25 mouse cellular contexts compared by ENCODE assay signal in the genomic region with DNA sequence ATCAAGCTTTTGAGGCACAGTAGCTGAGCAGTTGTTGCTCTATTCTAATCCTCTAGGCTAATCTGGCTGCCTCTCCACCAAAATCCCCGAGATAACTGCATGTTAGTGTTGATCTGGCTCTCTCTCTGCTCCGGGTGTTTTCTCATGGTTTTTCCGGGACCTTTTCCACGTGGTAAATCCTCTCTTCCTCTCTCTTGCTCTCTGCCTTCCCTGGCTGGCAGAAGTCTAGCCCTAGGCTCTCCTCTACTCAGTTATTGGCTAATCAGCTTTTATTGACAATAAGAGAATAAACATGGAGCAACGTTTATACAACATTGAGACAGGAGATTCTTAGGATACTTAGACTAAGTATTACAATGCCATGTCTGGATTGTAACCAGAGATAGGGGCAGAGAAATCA. TPM values are rescaled to one million over a fixed set of nuclear protein-coding genes. Genes with fewer than 3 reads are reported as not detected.
A peak's percentile ranks its signal among the peaks of the same experiment; 100 is the strongest.
DNase-seq lines count a peak whose midpoint lies in the region; ATAC-seq and TF ChIP-seq lines count a peak whose summit lies in the region.
"Had no signal": no experiment of that assay in that cellular context is flagged by ENCODE, and none has a peak within 500 bp of the region (broad histone marks: within the 10 kb centered on the region; RNA-seq: fewer than 3 reads in every experiment).

No protein-coding gene starts in this region.

- H3K4me3 ChIP-seq in liver, postnatal 0 days (ENCODE audit: low read depth, low read length): no peak overlapping the region
- no peak overlapping the region for H3K4me3 ChIP-seq in liver, embryonic 11.5 days (ENCODE audit: low read depth, low read length)
- H3K4me3 ChIP-seq in CH12.LX (replicated peaks in 1 of 3; ENCODE audit: low read depth in 2 of 3, low read length in 2 of 3, poor library complexity in 1 of 3): no peak overlapping the region
- no peak overlapping the region for H3K4me3 ChIP-seq in small intestine, adult 2 months (ENCODE audit: low read depth, low read length)
- H3K4me3 ChIP-seq in gastrocnemius, adult 2 months: no peak overlapping the region
- H3K4me3 ChIP-seq: embryonic facial prominence, embryonic 10.5 days; embryonic facial prominence, embryonic 12.5 days; forebrain, embryonic 13.5 days; forebrain, embryonic 15.5 days had no signal

- no peaks in the 10 kb centered on the region for H3K79me2 ChIP-seq in CH12.LX (replicated peaks; ENCODE audit: control insufficient read depth, extremely low read depth, insufficient read depth, poor library complexity, severe bottlenecking)

- H3K4me2 ChIP-seq in liver, postnatal 0 days (ENCODE audit: low read depth, low read length): 0 out of 2 replicates have a peak overlapping the region, but pooled peaks have one; percentile 7
- H3K4me2 ChIP-seq in liver, embryonic 11.5 days: no peak overlapping the region
- H3K4me2 ChIP-seq in CH12.LX (ENCODE audit: insufficient read depth, low read depth, poor library complexity, severe bottlenecking): peak overlapping the region; percentile 64
- H3K4me2 ChIP-seq: embryonic facial prominence, embryonic 12.5 days; forebrain, embryonic 13.5 days; forebrain, embryonic 15.5 days had no signal

- no peak for TF ChIP-seq POLR2A in CH12.LX (IDR thresholded peaks at IDR 0.05; ENCODE audit: low read depth, low read length)
- no peak for TF ChIP-seq POLR2A in small intestine, adult 2 months (IDR thresholded peaks at IDR 0.05; ENCODE audit: low read depth, low read length)

- H3K4me1 ChIP-seq in liver, postnatal 0 days (ENCODE audit: insufficient read depth): no peaks in the 10 kb centered on the region
- peaks cover 5% of the 10 kb centered on the region for H3K4me1 ChIP-seq in liver, embryonic 11.5 days (replicated peaks; ENCODE audit: control insufficient read depth, insufficient read depth, low read length)
- H3K4me1 ChIP-seq in CH12.LX (ENCODE audit: control insufficient read depth in 1 of 2, insufficient read depth in 2 of 2): peaks cover 10 to 40% of the 10 kb centered on the region in 2 experiments
- peaks cover 23% of the 10 kb centered on the region for H3K4me1 ChIP-seq in small intestine, adult 2 months (ENCODE audit: control insufficient read depth, insufficient read depth, insufficient read length, low read length)
- H3K4me1 ChIP-seq: embryonic facial prominence, embryonic 12.5 days; forebrain, embryonic 13.5 days; forebrain, embryonic 15.5 days had no signal

- no peak overlapping the region for H3K9ac ChIP-seq in liver, postnatal 0 days (replicated peaks)
- no peak overlapping the region for H3K9ac ChIP-seq in liver, embryonic 11.5 days (ENCODE audit: low read depth, low read length)
- peak overlapping the region; percentile 28 for H3K9ac ChIP-seq in CH12.LX (ENCODE audit: insufficient read depth, low read depth)
- H3K9ac ChIP-seq: embryonic facial prominence, embryonic 12.5 days; forebrain, embryonic 13.5 days; forebrain, embryonic 15.5 days; forebrain, postnatal 0 days had no signal

- TF ChIP-seq CTCF in liver, postnatal 0 days (IDR thresholded peaks at IDR 0.05; ENCODE audit: low read depth): no peak
- no peak for TF ChIP-seq CTCF in CH12.LX (conservative IDR thresholded peaks at IDR 0.05 in 1 of 2, IDR thresholded peaks at IDR 0.05 in 1 of 2; ENCODE audit: low read depth in 2 of 2, low read length in 2 of 2)
- TF ChIP-seq CTCF in small intestine, adult 2 months (IDR thresholded peaks at IDR 0.05; ENCODE audit: extremely low read depth, insufficient read length, insufficient replicate concordance, low read depth, low read length): no peak
- no peak for TF ChIP-seq CTCF in gastrocnemius, adult 2 months (IDR thresholded peaks at IDR 0.05)

- ATAC-seq in liver, postnatal 0 days: peak; percentile 31; the same call in 1 of the 2 replicates
- ATAC-seq in liver, embryonic 11.5 days (replicated peaks; ENCODE audit: low FRiP score): no peak
- ATAC-seq: activated CD4-positive, CD25-positive, alpha-beta regulatory T cell, adult 4 months; forebrain, embryonic 13.5 days; forebrain, embryonic 15.5 days; forebrain, postnatal 0 days; Patski had no signal

- TF ChIP-seq RAD21 in CH12.LX (IDR thresholded peaks at IDR 0.05; ENCODE audit: low read depth, low read length): no peak

- in situ Hi-C loops in CH12.LX (cut with MboI; ENCODE audit: low pct_ligation_motif_present, low pct_unique_long_range_greater_than_20kb, low sequenced_read_pairs): no loop called here

- no peak for DNase-seq in liver, postnatal 0 days
- DNase-seq in liver, embryonic 11.5 days (ENCODE audit: low spot score): no peak
- DNase-seq in CH12.LX (ENCODE audit: extremely low read depth) (no peak), adipocyte (ENCODE audit: low spot score) (peak; percentile 75)
- no peak for DNase-seq in cerebellum, adult 9-10 months
- DNase-seq in gastrocnemius, adult 2 months: no peak
- DNase-seq: adrenal gland, adult 2 months; adrenal gland, postnatal 10 days; adrenal gland, postnatal 25 days; cerebellum, adult 11 months; cerebellum, adult 18-20 months; cerebellum, adult 8-10 months; cerebellum, postnatal 10 days; cerebellum, postnatal 25 days; forebrain, postnatal 0 days had no signal

- no peaks in the 10 kb centered on the region for H3K36me3 ChIP-seq in liver, postnatal 0 days (replicated peaks; ENCODE audit: insufficient read depth, low read length)
- no peaks in the 10 kb centered on the region for H3K36me3 ChIP-seq in liver, embryonic 11.5 days (ENCODE audit: control insufficient read depth, insufficient read depth, low read length)
- no peaks in the 10 kb centered on the region for H3K36me3 ChIP-seq in CH12.LX (replicated peaks in 1 of 2; ENCODE audit: control insufficient read depth in 1 of 2, insufficient read depth in 1 of 2, low read length in 1 of 2)
- no peaks in the 10 kb centered on the region for H3K36me3 ChIP-seq in small intestine, adult 2 months (ENCODE audit: control insufficient read depth, insufficient read depth, low read length)
- H3K36me3 ChIP-seq: embryonic facial prominence, embryonic 10.5 days; embryonic facial prominence, embryonic 12.5 days; forebrain, embryonic 15.5 days; G1E had no signal

- no peak for TF ChIP-seq EP300 in liver, postnatal 0 days (IDR thresholded peaks at IDR 0.05; ENCODE audit: low read depth)
- TF ChIP-seq EP300 in CH12.LX (IDR thresholded peaks at IDR 0.05; ENCODE audit: low read length): no peak

- no peaks in the 10 kb centered on the region for H3K9me3 ChIP-seq in liver, postnatal 0 days (ENCODE audit: low read length)
- H3K9me3 ChIP-seq in liver, embryonic 11.5 days (ENCODE audit: control insufficient read depth, low read length): no peaks in the 10 kb centered on the region
- H3K9me3 ChIP-seq in CH12.LX (replicated peaks; ENCODE audit: low read length): no peaks in the 10 kb centered on the region
- H3K9me3 ChIP-seq: embryonic facial prominence, embryonic 10.5 days; embryonic facial prominence, embryonic 12.5 days; forebrain, embryonic 13.5 days; forebrain, embryonic 15.5 days; G1E had no signal

- no peak overlapping the region for H3K27ac ChIP-seq in liver, postnatal 0 days (ENCODE audit: low read depth)
- H3K27ac ChIP-seq in liver, embryonic 11.5 days (ENCODE audit: low read depth, low read length): no peak overlapping the region
- H3K27ac ChIP-seq in CH12.LX (ENCODE audit: insufficient read depth, low read depth): no peak overlapping the region; the same call in 1 of the 2 replicates
- peak overlapping the region; percentile 46 for H3K27ac ChIP-seq in small intestine, adult 2 months (ENCODE audit: insufficient read depth, low read depth, low read length)
- H3K27ac ChIP-seq in gastrocnemius, adult 2 months: no peak overlapping the region
- H3K27ac ChIP-seq: embryonic facial prominence, embryonic 10.5 days; embryonic facial prominence, embryonic 12.5 days; forebrain, embryonic 13.5 days; forebrain, embryonic 15.5 days had no signal

- H3K27me3 ChIP-seq in liver, postnatal 0 days (ENCODE audit: insufficient read depth, low read length): no peaks in the 10 kb centered on the region
- H3K27me3 ChIP-seq in liver, embryonic 11.5 days (replicated peaks; ENCODE audit: control insufficient read depth, insufficient read depth, low read length): no peaks in the 10 kb centered on the region
- H3K27me3 ChIP-seq in CH12.LX (replicated peaks): no peaks in the 10 kb centered on the region
- no peaks in the 10 kb centered on the region for H3K27me3 ChIP-seq in small intestine, adult 2 months (ENCODE audit: control insufficient read depth, insufficient read depth, low read length)
- H3K27me3 ChIP-seq: embryonic facial prominence, embryonic 12.5 days; forebrain, embryonic 13.5 days; forebrain, embryonic 15.5 days; Patski had no signal

- 46% methylated on average over 5 of the region's 5 CpGs for WGBS in liver, postnatal 0 days (ENCODE audit: insufficient replicate concordance)
- WGBS in liver, embryonic 11.5 days: 50% methylated on average over 5 of the region's 5 CpGs
- WGBS in small intestine, adult 2 months: 16% methylated on average over 5 of the region's 5 CpGs

- dilution Hi-C loops in CH12.LX (cut with MboI; ENCODE audit: extremely low pct_ligation_motif_present, extremely low pct_unique_long_range_greater_than_20kb, low sequenced_read_pairs): no loop called here

- intact Hi-C loops in gastrocnemius, adult 2 months (cut with DNase I): no loop called here

TF ChIP-seq in CH12.LX, 34 proteins besides CTCF, POLR2A, EP300 and RAD21 (continues in another document):
- TF ChIP-seq MAZ (IDR thresholded peaks at IDR 0.05; ENCODE audit: low read depth, low read length) (no peak), ELF1 (IDR thresholded peaks at IDR 0.05; ENCODE audit: low read depth, low read length) (no peak), SMC3 (IDR thresholded peaks at IDR 0.05; ENCODE audit: low read depth, low read length) (no peak), USF2 (conservative IDR thresholded peaks at IDR 0.05; ENCODE audit: low read depth, low read length) (no peak), MXI1 (IDR thresholded peaks at IDR 0.05; ENCODE audit: low read depth, low read length) (no peak), ZKSCAN1 (IDR thresholded peaks at IDR 0.05; ENCODE audit: borderline replicate concordance, low read depth, low read length) (no peak)

RNA-seq across cellular contexts. Expression of a gene that starts 42.9 kb away (rescaled TPM):
- polyA plus RNA-seq in liver, postnatal 0 days (2015; fragmentation: Nextera tagmentation; extraction: Ambion mirVana): not detected in 2 replicates
- polyA plus RNA-seq in liver, embryonic 11.5 days (2014; fragmentation: Nextera tagmentation; extraction: Ambion mirVana): not detected in 2 replicates
- not detected in 2 replicates for total RNA-seq in CH12.LX (2012; rRNA removed)
- not detected in 2 replicates for total RNA-seq in CH12.LX (2014; rRNA removed)
- polyA plus RNA-seq in CH12.LX (2012; ENCODE audit: insufficient read length, low read depth): not detected in 2 replicates
- polyA plus RNA-seq in small intestine, adult 2 months (2012; rRNA removed): 1.9 and 2.2 TPM in 2 replicates
- under 1 TPM; 0.38 to 0.56 TPM for total RNA-seq in gastrocnemius, adult 2 months (2021)
- polyA plus RNA-seq: activated CD4-positive, CD25-positive, alpha-beta regulatory T cell, adult 4 months; C2C12; embryonic facial prominence, embryonic 10.5 days; embryonic facial prominence, embryonic 12.5 days; forebrain, embryonic 11.5 days; forebrain, embryonic 13.5 days; G1E had no signal

RNA-seq across cellular contexts. Expression of a gene that starts 47.9 kb away (rescaled TPM):
- polyA plus RNA-seq in liver, postnatal 0 days (2015; fragmentation: Nextera tagmentation; extraction: Ambion mirVana): 0.59 and 0.67 TPM in 2 replicates
- polyA plus RNA-seq in liver, embryonic 11.5 days (2014; fragmentation: Nextera tagmentation; extraction: Ambion mirVana): 2.0 and 2.4 TPM in 2 replicates
- 26.0 and 28.6 TPM in 2 replicates for total RNA-seq in CH12.LX (2012; rRNA removed)
- 13.1 and 14.6 TPM in 2 replicates for total RNA-seq in CH12.LX (2014; rRNA removed)
- 46.9 and 52.1 TPM in 2 replicates for polyA plus RNA-seq in CH12.LX (2012; ENCODE audit: insufficient read length, low read depth)
- 110 and 185 TPM in 2 replicates for polyA plus RNA-seq in small intestine, adult 2 months (2012; rRNA removed)
- total RNA-seq in gastrocnemius, adult 2 months (2021): under 1 TPM; 0.22 to 0.28 TPM
- total RNA-seq: forebrain, postnatal 0 days; G1E had no signal
- polyA plus RNA-seq: activated CD4-positive, CD25-positive, alpha-beta regulatory T cell, adult 4 months; C2C12; G1E had no signal

Comparison
In these comparisons a context has a peak if more than half of its experiments do, and no peak if none do; other contexts are left out.
1. RNA of a gene that starts 47.9 kb away (polyA plus RNA-seq): 110 to 185 TPM in small intestine, adult 2 months and 46.9 to 52.1 TPM in CH12.LX; 2.0 to 2.4 TPM in liver, embryonic 11.5 days and 0.59 to 0.67 TPM in liver, postnatal 0 days; every median in the first group is over 10 times any median in the second.